ENCODE assay signal across 8 mouse cellular contexts in genomic region chr1:54557301-54558229, GRCm38 (mm10). TPM values are rescaled to one million over a fixed set of nuclear protein-coding genes. Genes with fewer than 3 reads are reported as not detected.
DNase-seq lines count a peak whose midpoint lies in the region; ATAC-seq lines count a peak whose summit lies in the region.

Gene Pgap1, minus strand, starts transcription at chr1:54557684.

- peak within 1 kb of the TSS; percentile 76 for H3K4me3 ChIP-seq in limb, embryonic 10.5 days
- peak within 1 kb of the TSS; percentile 75 for H3K4me3 ChIP-seq in midbrain, embryonic 12.5 days

- DNase-seq in adrenal gland, adult 8-10 months = peak; percentile 85
- peak; percentile 90 for DNase-seq in embryo, embryonic 9.5 days (ENCODE audit: extremely low spot score)
- DNase-seq in heart, adult 18-20 months = peak; percentile 87 to 92
- peak; percentile 88 for DNase-seq in kidney, adult 18-20 months
- peak; percentile 93 for DNase-seq in limb, embryonic 10.5 days (ENCODE audit: low spot score)
- DNase-seq in skeletal muscle tissue, adult 2 months (ENCODE audit: low read depth, low spot score) = peak; percentile 85

- peak; percentile 99 for ATAC-seq in midbrain, embryonic 12.5 days (ENCODE audit: low FRiP score, low read depth)
- no peak for ATAC-seq in erythroid progenitor cell, adult 5-6 weeks (replicated peaks; ENCODE audit: low FRiP score, poor library complexity, severe bottlenecking)

- H3K27ac ChIP-seq in limb, embryonic 10.5 days = peak within 1 kb of the TSS; percentile 86
- H3K27ac ChIP-seq in midbrain, embryonic 12.5 days (replicated peaks) = peak within 1 kb of the TSS; percentile 76

- peak within 1 kb of the TSS; percentile 78 for H3K9ac ChIP-seq in midbrain, embryonic 12.5 days (replicated peaks)

- under 1% methylated on average over 59 of the region's 59 CpGs for WGBS in limb, embryonic 10.5 days
- under 1% methylated on average over 56 of the region's 59 CpGs for WGBS in midbrain, embryonic 12.5 days

- H3K36me3 ChIP-seq in limb, embryonic 10.5 days = no peaks in the 10 kb centered on the region
- H3K36me3 ChIP-seq in midbrain, embryonic 12.5 days = no peaks in the 10 kb centered on the region

- H3K4me2 ChIP-seq in midbrain, embryonic 12.5 days (replicated peaks) = peak within 1 kb of the TSS; percentile 87

- peaks cover 6% of the 10 kb centered on the region; the same call in 1 of the 2 replicates for H3K4me1 ChIP-seq in limb, embryonic 10.5 days
- peaks cover 12% of the 10 kb centered on the region; the same call in 1 of the 2 replicates for H3K4me1 ChIP-seq in midbrain, embryonic 12.5 days

- no peaks in the 10 kb centered on the region for H3K9me3 ChIP-seq in limb, embryonic 10.5 days (replicated peaks)
- no peaks in the 10 kb centered on the region for H3K9me3 ChIP-seq in midbrain, embryonic 12.5 days

- 0 out of 2 replicates have a peak, but pooled peaks cover 3% of the 10 kb centered on the region for H3K27me3 ChIP-seq in limb, embryonic 10.5 days (ENCODE audit: low read depth, poor library complexity, severe bottlenecking)
- H3K27me3 ChIP-seq in midbrain, embryonic 12.5 days = no peaks in the 10 kb centered on the region

RNA-seq across cellular contexts. Expression of gene Pgap1, which starts in this region (rescaled TPM):
- total RNA-seq in adrenal gland, adult 8-10 months (2022) = 10 to 100 TPM in 1 of 4 experiments, 1 to 10 TPM in 3; 5.1 to 10.8 (median 5.9) TPM
- total RNA-seq in heart, adult 18-20 months (2021) = 1 to 10 TPM; 4.4 to 6.0 TPM
- 3.0 and 3.6 TPM in 2 replicates for polyA plus RNA-seq in limb, embryonic 10.5 days (2016; fragmentation: Nextera tagmentation; extraction: Ambion mirVana)
- polyA plus RNA-seq in midbrain, embryonic 12.5 days (2016; fragmentation: Nextera tagmentation; extraction: Ambion mirVana) = 17.1 and 23.8 TPM in 2 replicates
- total RNA-seq in erythroid progenitor cell, adult 5-6 weeks (2015; ENCODE audit: low replicate concordance) = 2.5 and 9.2 TPM in 2 replicates
- 1.2 and 2.6 TPM in 2 replicates for total RNA-seq in erythroid progenitor cell, adult 5-6 weeks (2017; ENCODE audit: low replicate concordance)
